ENCODE assay signal across 9 mouse cellular contexts in genomic region chr9:106456325-106457162, GRCm38 (mm10). TPM values are rescaled to one million over a fixed set of nuclear protein-coding genes. Genes with fewer than 3 reads are reported as not detected.
DNase-seq lines count a peak whose midpoint lies in the region; ATAC-seq lines count a peak whose summit lies in the region.
"Had no signal": no experiment of that assay in that cellular context is flagged by ENCODE, and none has a peak within 500 bp of the region (broad histone marks: within the 10 kb centered on the region; RNA-seq: fewer than 3 reads in every experiment).

No protein-coding gene starts in this region.

- no peak for ATAC-seq in heart, embryonic 14.5 days (ENCODE audit: insufficient number of reproducible peaks, insufficient read depth, low FRiP score, low read depth)
- ATAC-seq in heart, embryonic 15.5 days (replicated peaks; ENCODE audit: insufficient number of reproducible peaks, insufficient read depth, low FRiP score, low read depth): no peak
- no peak for ATAC-seq in midbrain, embryonic 14.5 days (ENCODE audit: low FRiP score, low TSS enrichment)
- no peak for ATAC-seq in granulocyte monocyte progenitor cell, adult 5-6 weeks (replicated peaks; ENCODE audit: poor library complexity, severe bottlenecking)

- H3K9me3 ChIP-seq in heart, embryonic 14.5 days (ENCODE audit: control insufficient read depth, low read length): no peaks in the 10 kb centered on the region
- H3K9me3 ChIP-seq in heart, embryonic 15.5 days (replicated peaks): no peaks in the 10 kb centered on the region
- no peaks in the 10 kb centered on the region for H3K9me3 ChIP-seq in midbrain, embryonic 14.5 days (ENCODE audit: control insufficient read depth, low read length)

- peaks cover 42 to 51% of the 10 kb centered on the region in 2 experiments for H3K4me1 ChIP-seq in heart, embryonic 14.5 days (ENCODE audit: control insufficient read depth in 2 of 2, insufficient read depth in 2 of 2, low read length in 2 of 2)
- H3K4me1 ChIP-seq in heart, embryonic 15.5 days (replicated peaks): peaks cover 62% of the 10 kb centered on the region
- H3K4me1 ChIP-seq in midbrain, embryonic 14.5 days (ENCODE audit: control insufficient read depth, insufficient read depth, low read length): peaks cover 48% of the 10 kb centered on the region

- no peak overlapping the region for H3K4me3 ChIP-seq in heart, embryonic 14.5 days (ENCODE audit: control insufficient read depth in 1 of 2, insufficient read depth in 1 of 2, low read depth in 1 of 2, low read length in 2 of 2)
- 0 out of 2 replicates have a peak overlapping the region, but pooled peaks have one; percentile 4 for H3K4me3 ChIP-seq in heart, embryonic 15.5 days
- peak overlapping the region; percentile 80 for H3K4me3 ChIP-seq in midbrain, embryonic 14.5 days (replicated peaks; ENCODE audit: low read depth, low read length)

- H3K9ac ChIP-seq in heart, embryonic 14.5 days (ENCODE audit: low read length): peak overlapping the region; percentile 86
- H3K9ac ChIP-seq in heart, embryonic 15.5 days: peak overlapping the region; percentile 32; the same call in 1 of the 2 replicates
- peak overlapping the region; percentile 95 for H3K9ac ChIP-seq in midbrain, embryonic 14.5 days (replicated peaks; ENCODE audit: low read length)

- WGBS in heart, embryonic 14.5 days: 42% methylated on average over 15 of the region's 15 CpGs
- 36% methylated on average over 15 of the region's 15 CpGs for WGBS in heart, embryonic 15.5 days
- 19% methylated on average over 15 of the region's 15 CpGs for WGBS in midbrain, embryonic 14.5 days

- H3K4me2 ChIP-seq in heart, embryonic 14.5 days (ENCODE audit: low read length): peak overlapping the region; percentile 94
- peak overlapping the region; percentile 95 for H3K4me2 ChIP-seq in heart, embryonic 15.5 days
- peak overlapping the region; percentile 100 for H3K4me2 ChIP-seq in midbrain, embryonic 14.5 days (ENCODE audit: low read length)

- peak overlapping the region in 1 of 2 experiments; percentile 73; a peak in 3 of 4 replicates for H3K27ac ChIP-seq in heart, embryonic 14.5 days (replicated peaks in 1 of 2; ENCODE audit: control insufficient read depth in 1 of 2, insufficient read depth in 1 of 2, low read depth in 2 of 2, low read length in 2 of 2)
- peak overlapping the region; percentile 62 for H3K27ac ChIP-seq in heart, embryonic 15.5 days
- peak overlapping the region; percentile 96 for H3K27ac ChIP-seq in midbrain, embryonic 14.5 days (replicated peaks; ENCODE audit: low read depth, low read length)

- intact Hi-C loops in heart, postnatal 36 days (cut with DNase I): no loop called here

- DNase-seq in heart, postnatal 36 days: no peak
- DNase-seq in cerebellum, postnatal 10 days: peak; percentile 90 to 94
- DNase-seq in midbrain, embryonic 14.5 days: peak; percentile 70
- no peak for DNase-seq in ovary, postnatal 10 days (ENCODE audit: low spot score)
- no peak for DNase-seq in adrenal gland, adult 2 months

- H3K36me3 ChIP-seq in heart, embryonic 14.5 days (ENCODE audit: control insufficient read depth, insufficient read depth, low read length): peaks cover 25% of the 10 kb centered on the region
- H3K36me3 ChIP-seq in heart, embryonic 15.5 days: peaks cover 14% of the 10 kb centered on the region
- H3K36me3 ChIP-seq in midbrain, embryonic 14.5 days (ENCODE audit: control insufficient read depth, insufficient read depth, low read length): peaks cover 23% of the 10 kb centered on the region

- no peaks in the 10 kb centered on the region for H3K27me3 ChIP-seq in heart, embryonic 14.5 days (ENCODE audit: control insufficient read depth, insufficient read depth, low read length)
- no peaks in the 10 kb centered on the region for H3K27me3 ChIP-seq in heart, embryonic 15.5 days
- H3K27me3 ChIP-seq in midbrain, embryonic 14.5 days (ENCODE audit: control insufficient read depth, insufficient read depth, low read length): no peaks in the 10 kb centered on the region

RNA-seq across cellular contexts. Expression of gene Pcbp4, which starts 3.5 kb away (rescaled TPM):
- polyA plus RNA-seq in heart, embryonic 14.5 days (2014; fragmentation: Nextera tagmentation; extraction: Ambion mirVana): 59.0 and 66.4 TPM in 2 replicates
- total RNA-seq in heart, postnatal 36 days (2021): 10 to 100 TPM; 72.8 to 73.4 TPM
- polyA plus RNA-seq in heart, embryonic 15.5 days (2015; fragmentation: Nextera tagmentation; extraction: Ambion mirVana): 61.8 and 73.2 TPM in 2 replicates
- 219 and 247 TPM in 2 replicates for polyA plus RNA-seq in midbrain, embryonic 14.5 days (2014; fragmentation: Nextera tagmentation; extraction: Ambion mirVana)
- 10 to 100 TPM; 17.5 to 28.6 TPM for total RNA-seq in adrenal gland, adult 2 months (2021)
- polyA plus RNA-seq in adrenal gland, adult 2 months (2012; rRNA removed): 56.4 and 90.6 TPM in 2 replicates
- 4.5 TPM in 2 replicates for total RNA-seq in granulocyte monocyte progenitor cell, adult 5-6 weeks (2014; fragmentation: Nextera tagmentation)
- 1.2 and 3.6 TPM in 2 replicates for total RNA-seq in granulocyte monocyte progenitor cell, adult 5-6 weeks (2017)

RNA-seq across cellular contexts. Expression of gene Abhd14a, which starts 9.1 kb away (rescaled TPM):
- 55.9 and 57.5 TPM in 2 replicates for polyA plus RNA-seq in heart, embryonic 14.5 days (2014; fragmentation: Nextera tagmentation; extraction: Ambion mirVana)
- 10 to 100 TPM; 20.9 to 25.1 TPM for total RNA-seq in heart, postnatal 36 days (2021)
- 50.5 and 54.2 TPM in 2 replicates for polyA plus RNA-seq in heart, embryonic 15.5 days (2015; fragmentation: Nextera tagmentation; extraction: Ambion mirVana)
- polyA plus RNA-seq in midbrain, embryonic 14.5 days (2014; fragmentation: Nextera tagmentation; extraction: Ambion mirVana): 51.2 and 68.8 TPM in 2 replicates
- total RNA-seq in adrenal gland, adult 2 months (2021): 10 to 100 TPM; 18.8 to 25.9 TPM
- polyA plus RNA-seq in adrenal gland, adult 2 months (2012; rRNA removed): 29.0 and 33.9 TPM in 2 replicates
- 50.3 and 57.3 TPM in 2 replicates for total RNA-seq in granulocyte monocyte progenitor cell, adult 5-6 weeks (2014; fragmentation: Nextera tagmentation)
- total RNA-seq in granulocyte monocyte progenitor cell, adult 5-6 weeks (2017): 26.0 and 27.0 TPM in 2 replicates

RNA-seq across cellular contexts. Expression of gene Gpr62, which starts 9.2 kb away (rescaled TPM):
- polyA plus RNA-seq in heart, embryonic 14.5 days (2014; fragmentation: Nextera tagmentation; extraction: Ambion mirVana): 0.30 and 0.46 TPM in 2 replicates
- not detected for total RNA-seq in heart, postnatal 36 days (2021)
- polyA plus RNA-seq in heart, embryonic 15.5 days (2015; fragmentation: Nextera tagmentation; extraction: Ambion mirVana): 0.10 and 0.14 TPM in 2 replicates
- polyA plus RNA-seq in midbrain, embryonic 14.5 days (2014; fragmentation: Nextera tagmentation; extraction: Ambion mirVana): 0.93 and 1.00 TPM in 2 replicates
- under 1 TPM; 0.17 TPM for total RNA-seq in adrenal gland, adult 2 months (2021)
- polyA plus RNA-seq in adrenal gland, adult 2 months (2012; rRNA removed): 0.95 and 0.99 TPM in 2 replicates
- not detected in 2 replicates for total RNA-seq in granulocyte monocyte progenitor cell, adult 5-6 weeks (2014; fragmentation: Nextera tagmentation)
- not detected in 2 replicates for total RNA-seq in granulocyte monocyte progenitor cell, adult 5-6 weeks (2017)
- total RNA-seq: MEL had no signal

RNA-seq across cellular contexts. Expression of gene Abhd14b, which starts 9.3 kb away (rescaled TPM):
- polyA plus RNA-seq in heart, embryonic 14.5 days (2014; fragmentation: Nextera tagmentation; extraction: Ambion mirVana): 6.6 and 7.1 TPM in 2 replicates
- 1 to 10 TPM; 7.2 to 8.3 TPM for total RNA-seq in heart, postnatal 36 days (2021)
- 7.0 and 11.0 TPM in 2 replicates for polyA plus RNA-seq in heart, embryonic 15.5 days (2015; fragmentation: Nextera tagmentation; extraction: Ambion mirVana)
- 6.0 and 6.8 TPM in 2 replicates for polyA plus RNA-seq in midbrain, embryonic 14.5 days (2014; fragmentation: Nextera tagmentation; extraction: Ambion mirVana)
- 10 to 100 TPM; 32.6 to 46.6 TPM for total RNA-seq in adrenal gland, adult 2 months (2021)
- polyA plus RNA-seq in adrenal gland, adult 2 months (2012; rRNA removed): 144 and 175 TPM in 2 replicates
- total RNA-seq in granulocyte monocyte progenitor cell, adult 5-6 weeks (2014; fragmentation: Nextera tagmentation): 17.5 and 26.1 TPM in 2 replicates
- 5.7 and 7.2 TPM in 2 replicates for total RNA-seq in granulocyte monocyte progenitor cell, adult 5-6 weeks (2017)

RNA-seq across cellular contexts. Expression of gene Acy1, which starts 18.4 kb away (rescaled TPM):
- polyA plus RNA-seq in heart, embryonic 14.5 days (2014; fragmentation: Nextera tagmentation; extraction: Ambion mirVana): 22.8 and 24.8 TPM in 2 replicates
- 10 to 100 TPM; 24.9 to 27.0 TPM for total RNA-seq in heart, postnatal 36 days (2021)
- polyA plus RNA-seq in heart, embryonic 15.5 days (2015; fragmentation: Nextera tagmentation; extraction: Ambion mirVana): 25.1 and 28.6 TPM in 2 replicates
- polyA plus RNA-seq in midbrain, embryonic 14.5 days (2014; fragmentation: Nextera tagmentation; extraction: Ambion mirVana): 19.1 and 21.6 TPM in 2 replicates
- total RNA-seq in adrenal gland, adult 2 months (2021): 10 to 100 TPM; 12.2 to 16.9 TPM
- 11.0 and 14.8 TPM in 2 replicates for polyA plus RNA-seq in adrenal gland, adult 2 months (2012; rRNA removed)
- total RNA-seq in granulocyte monocyte progenitor cell, adult 5-6 weeks (2014; fragmentation: Nextera tagmentation): 35.0 and 41.7 TPM in 2 replicates
- total RNA-seq in granulocyte monocyte progenitor cell, adult 5-6 weeks (2017): 34.2 and 54.3 TPM in 2 replicates

Comparison
In these comparisons a context has a peak if more than half of its experiments do, and no peak if none do; other contexts are left out.
1. H3K4me3 ChIP-seq: peak in heart, embryonic 15.5 days (single experiment) and midbrain, embryonic 14.5 days (single experiment); none in heart, embryonic 14.5 days (0 of 2).
2. H3K9ac ChIP-seq: peak in every context shown above with its lines; median percentile 95 in midbrain, embryonic 14.5 days; 86 in heart, embryonic 14.5 days; 32 in heart, embryonic 15.5 days.
3. DNase-seq: peak in cerebellum, postnatal 10 days (2 of 2) and midbrain, embryonic 14.5 days (single experiment); none in heart, postnatal 36 days (0 of 2), ovary, postnatal 10 days (single experiment) and adrenal gland, adult 2 months (single experiment).
4. Peak in every context shown above with its lines, with median percentiles within 50 percentile points of each other: H3K4me2 ChIP-seq.